Mouse (Mus musculus) kidney, embryonic 14.5 days (tissue): ENCODE data around the gene Mrps7. TPM values are rescaled to one million over a fixed set of nuclear protein-coding genes. Genes with fewer than 3 reads are reported as not detected.

ENCODE experiments used
- ATAC-seq: fragments of 200-750 bp; cut with Nextera tagmentation; 2 replicates; pipeline ENCODE4 v1.8.0; 2017; ENCODE audit warnings: moderate number of reproducible peaks, mild to moderate bottlenecking, moderate TSS enrichment, moderate library complexity; ENCODE audit not compliant: low FRiP score, low TSS enrichment
- H3K27ac ChIP-seq: fragments of 300-500 bp; sonication (generic); 2 replicates; pipeline ENCODE4 v1.5.1; 2014; ENCODE audit warnings: low read depth, mild to moderate bottlenecking, low read length, moderate library complexity, mixed read lengths
- H3K27me3 ChIP-seq: fragments of 300-500 bp; sonication (generic); 2 replicates; pipeline ENCODE4 v1.6.1; 2014; ENCODE audit warnings: mild to moderate bottlenecking, low read length; ENCODE audit not compliant: control insufficient read depth, insufficient read depth
- H3K36me3 ChIP-seq: fragments of 300-500 bp; sonication (generic); 2 replicates; pipeline ENCODE4 v1.6.1; 2014; ENCODE audit warnings: low read length, mixed read lengths; ENCODE audit not compliant: control insufficient read depth, insufficient read depth
- H3K4me1 ChIP-seq: fragments of 300-500 bp; sonication (generic); 2 replicates; pipeline ENCODE4 v1.6.1; 2014; ENCODE audit warnings: low read length, mixed read lengths; ENCODE audit not compliant: control insufficient read depth, insufficient read depth
- H3K4me2 ChIP-seq: fragments of 300-500 bp; sonication (generic); replicated peaks from 2 replicates; pipeline ENCODE4 v1.6.1; 2014; ENCODE audit warnings: low read depth, mild to moderate bottlenecking, low read length
- H3K4me3 ChIP-seq: fragments of 300-500 bp; sonication (generic); 2 replicates; pipeline ENCODE4 v1.5.1; 2014; ENCODE audit warnings: mild to moderate bottlenecking, low read length
- H3K9ac ChIP-seq: fragments of 300-500 bp; sonication (generic); 2 replicates; pipeline ENCODE4 v1.6.1; 2014; ENCODE audit warnings: low read depth, mild to moderate bottlenecking, low read length, moderate library complexity
- H3K9me3 ChIP-seq: fragments of 300-500 bp; sonication (generic); 2 replicates; pipeline ENCODE4 v1.6.1; 2016; ENCODE audit warnings: low read length; ENCODE audit not compliant: control insufficient read depth
- WGBS: fragments of 180-500 bp; shearing (Covaris S2); extraction: QIAGEN DNeasy Blood & Tissue Kit; methylation state at CpG from one replicate; pipeline ENCODE4 v1.1.7; 2014; 5-methylcytosine and 5-hydroxymethylcytosine counted together
- polyA plus RNA-seq: library from polyadenylated mRNA; unstranded; fragments of >200 nt; fragmentation: Nextera tagmentation; extraction: Ambion mirVana; gene quantifications from 2 replicates; pipeline ENCODE4 v1.2.1, GENCODE M21; 2014

Gene Mrps7
- 99.7 and 100 TPM in 2 replicates for polyA plus RNA-seq

DNA sequence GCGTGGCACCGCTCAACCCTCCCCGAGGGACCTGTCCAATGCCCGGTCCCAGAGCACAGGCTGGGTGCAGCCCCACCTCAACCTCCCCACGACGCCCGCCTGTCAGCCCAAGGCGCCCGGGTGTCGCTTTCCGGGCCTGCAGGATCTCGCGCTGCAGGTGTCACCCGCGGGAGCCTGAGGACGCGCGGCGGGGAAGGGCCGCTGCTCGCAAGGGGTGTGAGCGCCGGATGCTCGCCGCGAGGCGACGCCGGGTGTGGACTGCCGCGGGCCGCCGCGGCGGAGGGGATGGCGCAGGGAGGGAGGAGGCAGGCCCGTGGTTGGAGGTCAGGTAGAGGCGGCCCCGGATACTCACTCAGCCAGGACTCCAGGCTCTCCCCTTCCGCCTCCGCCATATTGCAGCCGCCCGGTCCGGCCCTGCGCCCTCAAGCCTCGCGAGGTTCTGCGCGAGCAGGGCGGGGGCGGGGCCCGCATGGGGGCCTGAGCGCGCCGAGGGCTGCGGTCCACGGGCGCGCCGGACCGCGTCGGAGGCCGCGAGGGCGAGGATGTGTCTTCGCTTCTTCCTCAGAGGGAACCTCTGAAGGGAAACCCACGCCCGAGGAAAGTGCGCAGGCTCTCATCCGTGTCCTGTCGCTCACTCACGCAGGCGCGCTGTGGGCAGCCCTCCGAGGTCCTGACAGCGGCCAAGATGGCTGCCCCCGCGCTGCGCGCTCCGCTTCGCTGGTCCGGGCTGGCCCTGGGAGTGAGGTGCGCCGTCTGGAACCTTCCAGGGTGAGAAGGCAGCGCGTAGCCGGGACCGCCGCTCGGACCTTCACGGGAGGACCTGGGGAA lies at the start of gene Mrps7, which contains the start of gene Gga3:
Mrps7 (plus strand) TSS at position 450 of the 828 bp plus-strand sequence.
Gga3 (minus strand) TSS at position 576 of the 828 bp plus-strand sequence.
- Histone ChIP-seq H3K27ac (peak within 1 kb of the TSS; percentile 91), H3K4me2 (peak within 1 kb of the TSS; percentile 92), H3K4me3 (peak within 1 kb of the TSS; percentile 92), H3K36me3 (peaks cover 36% of the 10 kb centered on the region), H3K27me3 (no peaks in the 10 kb centered on the region), H3K9me3 (no peaks in the 10 kb centered on the region), H3K4me1 (peaks cover 19% of the 10 kb centered on the region), H3K9ac (peak within 1 kb of the TSS; percentile 98)
- ATAC-seq, result peak; percentile 96
- under 1% methylated on average over 87 of the region's 93 CpGs for WGBS

DNA sequence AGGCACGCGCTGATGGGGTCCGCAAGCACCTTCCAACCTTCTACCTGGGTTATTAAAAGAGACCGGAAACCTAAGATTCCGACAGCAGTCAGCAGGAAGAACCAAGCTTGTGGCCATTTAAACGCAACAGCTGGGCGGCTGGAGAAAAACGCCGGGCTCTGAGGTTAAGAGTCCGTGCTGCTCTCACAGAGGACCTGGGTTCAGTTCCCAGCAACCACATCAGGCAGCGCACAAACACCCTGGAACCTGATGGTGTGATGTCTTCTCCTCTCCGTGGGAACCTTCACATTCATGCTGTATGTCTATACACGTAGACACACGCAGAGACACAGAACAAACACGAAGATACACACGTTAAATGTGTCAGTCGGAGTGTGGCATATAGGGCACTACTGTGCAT lies 48.0 kb upstream of the Mrps7 start:
- Histone ChIP-seq H3K27me3 (no peaks in the 10 kb centered on the region), H3K27ac (no peak overlapping the region), H3K36me3 (no peaks in the 10 kb centered on the region), H3K4me2 (no peak overlapping the region), H3K9me3 (no peaks in the 10 kb centered on the region), H3K4me1 (no peaks in the 10 kb centered on the region), H3K9ac (no peak overlapping the region), H3K4me3 (no peak overlapping the region)
- ATAC-seq, result no peak
- 77% methylated on average over 17 of the region's 17 CpGs for whole genome bisulfite sequencing

DNA sequence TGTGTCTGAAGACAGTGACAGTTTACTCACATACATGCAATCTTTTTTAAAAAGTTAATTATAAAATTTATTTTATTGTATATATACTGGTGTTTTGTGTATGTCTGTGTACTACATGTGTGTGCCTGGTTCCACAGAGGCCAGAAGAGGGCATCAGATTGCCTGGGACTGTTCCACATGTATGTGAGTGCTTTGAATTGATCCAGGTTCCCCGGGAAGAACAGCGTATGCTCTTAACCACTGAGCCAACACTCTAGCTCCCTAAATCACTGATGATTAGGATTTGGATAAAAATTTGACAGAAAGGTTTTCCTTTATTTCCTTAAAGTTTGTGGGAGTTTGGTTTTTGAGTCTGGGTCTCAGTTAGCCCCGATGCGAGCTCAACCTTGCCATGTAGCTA lies 40.3 kb upstream of the Mrps7 start:
- Histone ChIP-seq H3K4me3 (peak overlapping the region; percentile 60), H3K36me3 (peaks cover 24% of the 10 kb centered on the region), H3K4me2 (peak overlapping the region; percentile 69), H3K27ac (peak overlapping the region; percentile 73; the same call in 1 of the 2 replicates), H3K4me1 (peaks cover 13% of the 10 kb centered on the region), H3K27me3 (no peaks in the 10 kb centered on the region), H3K9me3 (no peaks in the 10 kb centered on the region), H3K9ac (peak overlapping the region; percentile 74; the same call in 1 of the 2 replicates)
- ATAC-seq, result no peak
- WGBS, result 52% methylated on average over 4 of the region's 4 CpGs

DNA sequence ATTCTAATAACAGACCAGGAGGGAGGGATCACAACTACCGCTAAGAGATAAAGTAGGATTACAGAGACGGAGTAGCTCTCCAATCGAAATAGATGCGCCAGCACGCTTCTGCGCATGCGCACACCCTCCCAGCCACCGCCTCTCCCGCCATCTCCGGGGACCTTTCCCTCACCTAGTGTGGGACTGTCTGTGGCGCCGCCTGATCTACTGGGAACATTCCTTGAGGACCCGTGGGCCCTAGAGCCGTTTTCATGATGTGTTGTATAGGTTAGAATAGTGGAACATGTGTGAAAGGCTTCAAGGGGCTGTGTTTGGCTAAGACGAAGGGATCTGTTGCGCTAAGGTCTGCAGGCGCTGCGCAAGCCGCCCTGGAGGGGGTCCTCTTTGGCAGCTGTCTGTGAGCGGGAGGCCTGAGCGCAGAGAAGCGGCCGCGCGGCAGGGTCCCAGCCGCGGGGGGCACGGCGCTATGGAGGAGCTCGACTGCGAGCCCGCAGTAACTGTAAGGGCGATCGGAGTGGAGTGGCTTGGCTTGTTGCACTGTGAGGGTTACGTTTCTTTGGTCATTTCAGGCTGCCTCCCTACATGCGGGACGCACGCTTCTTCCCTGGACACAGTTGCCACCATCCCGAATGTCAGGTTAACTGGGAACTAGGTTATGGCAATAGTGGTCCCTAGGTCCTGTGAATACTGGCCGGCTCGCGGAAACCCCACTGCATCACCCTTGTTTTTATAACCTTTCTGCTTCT lies 39.5 kb upstream of the Mrps7 start, which contains the start of gene Nup85:
Nup85 (plus strand) TSS at position 371 of the 746 bp plus-strand sequence.
- under 1% methylated on average over 42 of the region's 42 CpGs for WGBS
- Histone ChIP-seq H3K36me3 (peaks cover 33% of the 10 kb centered on the region), H3K9me3 (no peaks in the 10 kb centered on the region), H3K4me1 (peaks cover 13% of the 10 kb centered on the region), H3K9ac (peak within 1 kb of the TSS; percentile 74), H3K27ac (peak within 1 kb of the TSS; percentile 73; the same call in 1 of the 2 replicates), H3K27me3 (no peaks in the 10 kb centered on the region), H3K4me3 (peak within 1 kb of the TSS; percentile 60), H3K4me2 (peak within 1 kb of the TSS; percentile 69)
- peak; percentile 92 for ATAC-seq

DNA sequence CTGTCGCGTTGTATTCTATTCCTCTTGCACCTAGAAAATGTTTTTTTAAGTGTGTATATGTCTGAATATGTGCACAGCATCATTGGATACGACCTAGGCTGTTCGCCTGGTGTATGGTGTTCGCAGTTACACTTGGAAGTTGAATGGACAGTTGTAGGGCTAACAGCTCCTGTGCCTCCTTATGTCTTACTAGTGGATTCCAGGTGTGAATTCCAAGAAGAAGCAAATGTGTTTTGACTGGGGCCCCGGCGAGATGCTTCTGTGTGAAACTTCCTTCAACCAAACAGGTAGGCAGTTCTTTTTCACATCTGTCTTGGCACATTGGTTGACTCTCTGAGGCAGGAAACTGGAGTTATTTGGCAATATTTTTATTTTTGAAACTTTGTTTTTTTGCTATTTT lies 38.8 kb upstream of the Mrps7 start:
- 15% methylated on average over 7 of the region's 7 CpGs for WGBS
- Histone ChIP-seq H3K36me3 (peaks cover 40% of the 10 kb centered on the region), H3K9ac (peak overlapping the region; percentile 74), H3K9me3 (no peaks in the 10 kb centered on the region), H3K27me3 (no peaks in the 10 kb centered on the region), H3K4me1 (peaks cover 13% of the 10 kb centered on the region), H3K4me3 (peak overlapping the region; percentile 60), H3K4me2 (peak overlapping the region; percentile 69), H3K27ac (no peak overlapping the region)
- ATAC-seq, result no peak

DNA sequence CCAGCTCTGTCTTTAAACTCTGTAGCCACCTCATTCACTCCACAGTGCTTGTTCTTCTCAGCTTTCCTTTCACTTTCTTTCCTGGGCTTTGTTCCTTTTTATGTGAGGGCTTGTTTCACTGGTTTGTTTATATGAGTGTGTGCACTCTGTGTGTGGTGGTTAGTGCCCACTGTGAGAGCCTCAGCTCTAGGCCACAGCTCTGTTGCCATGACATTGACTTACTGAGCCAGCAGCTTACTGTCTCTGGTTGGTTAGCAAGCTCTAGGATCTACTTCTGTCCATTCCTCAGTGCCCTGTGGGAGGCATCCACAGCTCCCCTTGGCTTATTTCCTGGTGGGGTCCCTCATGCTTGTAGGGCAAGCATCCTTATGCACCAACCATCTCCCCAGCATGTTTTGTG lies 24.6 kb upstream of the Mrps7 start:
- H3K9ac ChIP-seq, result no peak overlapping the region
- no peak overlapping the region for H3K4me3 ChIP-seq
- no peaks in the 10 kb centered on the region for H3K4me1 ChIP-seq
- H3K36me3 ChIP-seq, result peaks cover 71% of the 10 kb centered on the region
- H3K9me3 ChIP-seq, result no peaks in the 10 kb centered on the region
- no peaks in the 10 kb centered on the region for H3K27me3 ChIP-seq
- ATAC-seq, result no peak
- H3K27ac ChIP-seq, result no peak overlapping the region
- H3K4me2 ChIP-seq, result no peak overlapping the region

DNA sequence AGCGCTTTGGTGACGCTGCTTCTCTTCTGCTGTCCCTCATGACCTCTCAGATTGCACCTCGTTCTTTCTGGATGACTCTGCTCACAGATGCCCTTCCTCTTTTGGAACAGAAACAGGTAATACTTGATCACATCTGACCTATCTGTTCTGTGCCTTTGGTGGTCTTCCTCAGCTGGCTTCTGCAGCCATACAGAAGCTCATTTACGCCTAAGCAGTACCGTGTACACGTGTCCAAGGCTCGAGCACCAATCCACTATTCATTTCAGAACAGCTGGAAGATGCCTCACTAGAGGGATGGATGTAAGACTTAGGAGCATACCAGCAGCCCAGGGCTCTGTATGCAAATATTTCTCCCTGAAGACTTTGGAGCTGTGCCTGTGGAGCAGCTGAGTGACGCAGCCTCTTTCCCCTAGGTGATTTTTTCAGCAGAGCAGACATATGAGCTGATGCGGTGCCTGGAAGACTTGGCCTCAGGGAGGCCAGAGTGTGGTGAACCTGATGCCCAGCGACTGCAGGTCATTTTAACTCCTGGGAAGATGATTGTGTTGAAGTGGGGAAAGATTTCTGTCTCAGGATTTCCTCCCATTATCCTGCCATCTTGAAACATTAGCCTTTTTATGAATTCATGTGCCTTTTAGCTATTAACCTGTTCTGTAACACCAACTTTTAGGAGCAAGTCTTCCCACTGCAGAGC lies 20.7 kb upstream of the Mrps7 start:
- no peak overlapping the region for H3K4me3 ChIP-seq
- H3K9ac ChIP-seq, result no peak overlapping the region
- no peaks in the 10 kb centered on the region for H3K4me1 ChIP-seq
- WGBS, result 82% methylated on average over 10 of the region's 10 CpGs
- ATAC-seq, result no peak
- peaks cover 96% of the 10 kb centered on the region for H3K36me3 ChIP-seq
- H3K27me3 ChIP-seq, result no peaks in the 10 kb centered on the region
- no peaks in the 10 kb centered on the region for H3K9me3 ChIP-seq
- H3K4me2 ChIP-seq, result no peak overlapping the region
- no peak overlapping the region for H3K27ac ChIP-seq

DNA sequence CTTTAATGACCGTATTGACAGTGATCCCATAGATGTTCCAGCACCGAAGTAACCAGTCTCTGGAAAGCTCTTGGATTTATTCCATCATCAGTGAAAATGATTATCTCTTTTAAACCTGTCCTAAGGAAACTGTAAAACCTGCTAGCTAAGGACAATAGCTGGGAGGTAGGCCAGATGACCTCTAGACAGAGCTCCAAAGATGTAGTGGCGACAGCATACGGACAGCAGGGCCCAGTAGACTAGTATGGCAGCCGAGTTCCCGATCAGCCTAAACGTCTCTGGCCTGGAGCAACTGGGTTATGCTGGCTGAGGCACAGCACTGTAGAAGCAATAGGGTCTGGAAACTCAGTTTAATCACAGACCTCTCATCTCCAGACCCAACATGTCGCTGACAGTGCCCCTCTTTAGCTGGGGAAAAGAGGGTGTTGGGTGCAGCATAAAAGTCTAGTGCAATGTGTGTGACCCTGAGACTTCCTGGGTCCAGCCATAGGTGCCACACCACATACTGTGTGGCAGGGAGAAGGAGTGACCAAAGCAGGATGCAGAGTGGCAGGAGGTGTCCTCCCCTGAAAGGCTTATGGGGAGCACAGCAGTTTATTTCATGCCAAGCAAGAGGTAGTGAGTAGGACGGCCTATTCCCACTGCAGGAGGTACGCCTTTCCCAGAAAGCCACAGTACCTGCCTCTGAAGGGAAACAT lies 19.2 kb upstream of the Mrps7 start:
- ATAC-seq, result no peak
- Histone ChIP-seq H3K9me3 (no peaks in the 10 kb centered on the region), H3K27ac (no peak overlapping the region), H3K36me3 (peaks cover 94% of the 10 kb centered on the region), H3K4me2 (no peak overlapping the region), H3K27me3 (no peaks in the 10 kb centered on the region), H3K4me1 (no peaks in the 10 kb centered on the region), H3K4me3 (no peak overlapping the region), H3K9ac (no peak overlapping the region)
- 86% methylated on average over 10 of the region's 10 CpGs for WGBS
